Mouse (Mus musculus): ENCODE measurements around the gene Rab4a. TPM values are rescaled to one million over a fixed set of nuclear protein-coding genes. Genes with fewer than 3 reads are reported as not detected.
A peak's percentile ranks its signal among the peaks of the same experiment; 100 is the strongest.

The Rab4a gene
- polyA plus RNA-seq, 1 experiment from 2014 or later = 104 TPM

DNA sequence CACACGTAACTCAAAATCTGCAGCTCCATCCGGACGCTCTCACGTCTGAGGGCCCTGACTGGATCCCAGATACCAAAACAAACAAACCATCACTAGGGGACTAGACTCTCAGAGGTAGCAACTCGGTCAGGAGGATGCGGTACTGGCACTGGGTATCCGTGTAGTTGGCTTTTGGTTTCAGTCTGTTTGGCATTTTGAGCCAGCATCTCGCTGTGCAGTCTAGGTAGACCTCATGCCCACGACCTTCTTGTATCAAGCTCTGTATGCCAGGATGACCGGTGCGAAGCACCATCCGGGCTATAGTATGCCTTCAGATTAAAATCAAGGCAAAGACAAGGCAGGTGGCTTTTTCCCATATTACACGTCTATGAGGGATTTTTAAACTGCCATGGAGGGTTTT lies 21.7 kb downstream of the Rab4a start:
- H3K36me3 ChIP-seq (ENCODE audit: control insufficient read depth, insufficient read depth) = peaks cover 80% of the 10 kb centered on the region
- H3K4me3 ChIP-seq (ENCODE audit: low read depth, low read length) = no peak overlapping the region
- TF ChIP-seq CTCF (IDR thresholded peaks at IDR 0.05; ENCODE audit: low read depth) = no peak
- H3K27ac ChIP-seq (ENCODE audit: low read depth, low read length) = no peak overlapping the region
- H3K27me3 ChIP-seq (replicated peaks; ENCODE audit: control insufficient read depth, insufficient read depth, low read length) = no peaks in the 10 kb centered on the region
- ATAC-seq = no peak
- no peak overlapping the region for H3K4me2 ChIP-seq (replicated peaks; ENCODE audit: low read depth)
- H3K9me3 ChIP-seq (ENCODE audit: control insufficient read depth) = no peaks in the 10 kb centered on the region
- no peak overlapping the region for H3K9ac ChIP-seq (ENCODE audit: low read depth, low read length)
- WGBS = 92% methylated on average over 13 of the region's 13 CpGs
- no peaks in the 10 kb centered on the region for H3K4me1 ChIP-seq (replicated peaks; ENCODE audit: control insufficient read depth, insufficient read depth, low read length)

DNA sequence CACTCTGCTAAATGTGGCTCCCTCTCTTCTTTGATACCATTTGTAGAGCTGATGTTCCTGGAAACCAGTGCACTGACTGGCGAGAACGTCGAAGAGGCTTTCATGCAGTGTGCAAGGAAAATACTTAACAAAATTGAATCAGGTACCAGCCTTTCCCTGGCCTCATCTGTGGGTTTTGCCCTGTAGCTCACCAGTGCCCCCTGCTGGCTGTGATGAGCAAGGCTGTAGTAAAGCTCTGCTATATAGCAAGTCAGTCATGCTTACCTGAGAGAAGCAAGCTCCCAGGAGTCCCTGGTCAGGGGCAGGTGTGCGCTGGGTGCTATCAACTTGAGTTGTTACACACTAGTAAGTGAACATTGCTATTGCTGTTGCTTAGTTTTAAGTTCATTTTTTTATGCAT lies 27.0 kb downstream of the Rab4a start:
- Histone ChIP-seq H3K9me3 (ENCODE audit: control insufficient read depth) (no peaks in the 10 kb centered on the region), H3K4me1 (replicated peaks; ENCODE audit: control insufficient read depth, insufficient read depth, low read length) (no peaks in the 10 kb centered on the region), H3K27me3 (replicated peaks; ENCODE audit: control insufficient read depth, insufficient read depth, low read length) (no peaks in the 10 kb centered on the region), H3K9ac (ENCODE audit: low read depth, low read length) (no peak overlapping the region), H3K4me2 (replicated peaks; ENCODE audit: low read depth) (no peak overlapping the region), H3K36me3 (ENCODE audit: control insufficient read depth, insufficient read depth) (peaks cover 85% of the 10 kb centered on the region), H3K27ac (ENCODE audit: low read depth, low read length) (no peak overlapping the region), H3K4me3 (ENCODE audit: low read depth, low read length) (no peak overlapping the region)
- WGBS = 89% methylated on average over 4 of the region's 4 CpGs
- peak; percentile 94 for TF ChIP-seq CTCF (IDR thresholded peaks at IDR 0.05; ENCODE audit: low read depth)
- no peak for ATAC-seq

- no peaks in the 10 kb centered on the region for H3K9me3 ChIP-seq (ENCODE audit: control insufficient read depth)
- TF ChIP-seq CTCF (IDR thresholded peaks at IDR 0.05; ENCODE audit: low read depth) = peak; percentile 85
- ATAC-seq = 0 out of 2 replicates have a peak, but pooled peaks have one; percentile 55
- no peak overlapping the region for H3K9ac ChIP-seq (ENCODE audit: low read depth, low read length)
- H3K4me3 ChIP-seq (ENCODE audit: low read depth, low read length) = no peak overlapping the region
- WGBS = 52% methylated on average over 9 of the region's 9 CpGs
- no peaks in the 10 kb centered on the region for H3K27me3 ChIP-seq (replicated peaks; ENCODE audit: control insufficient read depth, insufficient read depth, low read length)
- no peak overlapping the region for H3K4me2 ChIP-seq (replicated peaks; ENCODE audit: low read depth)
- peaks cover 58% of the 10 kb centered on the region for H3K36me3 ChIP-seq (ENCODE audit: control insufficient read depth, insufficient read depth)
- no peak overlapping the region for H3K27ac ChIP-seq (ENCODE audit: low read depth, low read length)
- no peaks in the 10 kb centered on the region for H3K4me1 ChIP-seq (replicated peaks; ENCODE audit: control insufficient read depth, insufficient read depth, low read length)
These were observed 29.7 kb downstream of the Rab4a start for GRCm38 (mm10) chr8:123835451-123835850.

DNA sequence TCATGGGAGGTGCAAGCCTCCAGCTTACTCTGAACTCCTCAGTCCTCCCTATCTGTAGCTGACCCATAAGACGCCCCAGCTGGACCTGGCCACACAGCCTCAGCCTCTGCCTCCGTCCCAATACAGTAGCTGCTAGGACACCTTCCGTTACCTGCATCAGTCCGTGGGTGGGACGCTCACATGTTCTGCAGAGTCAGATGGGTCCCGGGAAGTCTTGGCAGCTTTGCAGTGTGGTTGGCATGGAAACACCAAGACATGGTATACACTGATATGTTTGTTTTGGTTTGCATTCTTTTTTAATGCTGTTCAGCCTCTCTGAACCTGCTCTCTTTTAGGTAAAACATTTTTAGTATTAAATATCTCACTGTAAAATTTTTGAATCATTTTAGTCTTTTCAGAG lies 30.6 kb downstream of the Rab4a start:
- Histone ChIP-seq H3K4me3 (ENCODE audit: low read depth, low read length) (no peak overlapping the region), H3K9ac (ENCODE audit: low read depth, low read length) (no peak overlapping the region), H3K4me2 (replicated peaks; ENCODE audit: low read depth) (no peak overlapping the region), H3K4me1 (replicated peaks; ENCODE audit: control insufficient read depth, insufficient read depth, low read length) (no peaks in the 10 kb centered on the region), H3K27ac (ENCODE audit: low read depth, low read length) (no peak overlapping the region), H3K27me3 (replicated peaks; ENCODE audit: control insufficient read depth, insufficient read depth, low read length) (no peaks in the 10 kb centered on the region), H3K9me3 (ENCODE audit: control insufficient read depth) (no peaks in the 10 kb centered on the region), H3K36me3 (ENCODE audit: control insufficient read depth, insufficient read depth) (peaks cover 53% of the 10 kb centered on the region)
- TF ChIP-seq CTCF (IDR thresholded peaks at IDR 0.05; ENCODE audit: low read depth) = no peak
- 89% methylated on average over 6 of the region's 6 CpGs for WGBS
- ATAC-seq = no peak

- no peak overlapping the region for H3K4me2 ChIP-seq (replicated peaks; ENCODE audit: low read depth)
- no peak overlapping the region for H3K9ac ChIP-seq (ENCODE audit: low read depth, low read length)
- H3K9me3 ChIP-seq (ENCODE audit: control insufficient read depth) = no peaks in the 10 kb centered on the region
- H3K27ac ChIP-seq (ENCODE audit: low read depth, low read length) = no peak overlapping the region
- H3K27me3 ChIP-seq (replicated peaks; ENCODE audit: control insufficient read depth, insufficient read depth, low read length) = no peaks in the 10 kb centered on the region
- TF ChIP-seq CTCF (IDR thresholded peaks at IDR 0.05; ENCODE audit: low read depth) = no peak
- no peaks in the 10 kb centered on the region for H3K4me1 ChIP-seq (replicated peaks; ENCODE audit: control insufficient read depth, insufficient read depth, low read length)
- no peak overlapping the region for H3K4me3 ChIP-seq (ENCODE audit: low read depth, low read length)
- WGBS = 56% methylated on average over 9 of the region's 9 CpGs
- ATAC-seq = no peak
- H3K36me3 ChIP-seq (ENCODE audit: control insufficient read depth, insufficient read depth) = peaks cover 32% of the 10 kb centered on the region
These were observed 32.7 kb downstream of the Rab4a start for GRCm38 (mm10) chr8:123838496-123838895.

GRCm38 (mm10) chr8:123840578-123841345 lies 35.0 kb downstream of the Rab4a start:
- 88% methylated on average over 15 of the region's 15 CpGs for WGBS
- Histone ChIP-seq H3K27me3 (replicated peaks; ENCODE audit: control insufficient read depth, insufficient read depth, low read length) (no peaks in the 10 kb centered on the region), H3K36me3 (ENCODE audit: control insufficient read depth, insufficient read depth) (peaks cover 13% of the 10 kb centered on the region), H3K4me1 (replicated peaks; ENCODE audit: control insufficient read depth, insufficient read depth, low read length) (no peaks in the 10 kb centered on the region), H3K4me2 (replicated peaks; ENCODE audit: low read depth) (no peak overlapping the region), H3K9me3 (ENCODE audit: control insufficient read depth) (no peaks in the 10 kb centered on the region), H3K27ac (ENCODE audit: low read depth, low read length) (no peak overlapping the region), H3K4me3 (ENCODE audit: low read depth, low read length) (no peak overlapping the region), H3K9ac (ENCODE audit: low read depth, low read length) (no peak overlapping the region)
- no peak for TF ChIP-seq CTCF (IDR thresholded peaks at IDR 0.05; ENCODE audit: low read depth)
- ATAC-seq = no peak
